Mouse (Mus musculus) forebrain, embryonic 11.5 days (tissue): ENCODE measurements at regions not wholly inside any gene's neighbourhood (a gene's known extent, or its start where the extent isn't known, plus 50 kb on each side); places are given as distances from the start of the nearest gene placed in this dataset.
"Not testable (repeated sequence)": the region's sequence is repeated elsewhere in the genome, so short reads cannot be mapped to it uniquely, and the experiment has no call there.

Experiments used
- ATAC-seq: fragments of 200-750 bp; cut with Nextera tagmentation; replicated peaks from 2 replicates; pipeline ENCODE4 v1.8.0; 2017; ENCODE audit warnings: moderate TSS enrichment; ENCODE audit not compliant: low FRiP score
- DNase-seq: peaks from one replicate; pipeline ENCODE4 v3.0.0-alpha.2; 2017; ENCODE audit warnings: low spot score
- H3K27ac ChIP-seq: fragments of 300-500 bp; sonication (generic); 2 replicates; pipeline ENCODE4 v1.5.1; 2014; ENCODE audit warnings: low read depth, low read length
- H3K27me3 ChIP-seq: fragments of 300-500 bp; sonication (generic); 2 replicates; pipeline ENCODE4 v1.6.1; 2014; ENCODE audit warnings: mild to moderate bottlenecking, low read length, mixed read lengths; ENCODE audit not compliant: control insufficient read depth, insufficient read depth
- H3K36me3 ChIP-seq: fragments of 300-500 bp; sonication (generic); 2 replicates; pipeline ENCODE4 v1.6.1; 2014; ENCODE audit warnings: mild to moderate bottlenecking, low read length, moderate library complexity, mixed read lengths; ENCODE audit not compliant: control insufficient read depth, insufficient read depth
- H3K4me1 ChIP-seq: fragments of 300-500 bp; sonication (generic); replicated peaks from 2 replicates; pipeline ENCODE4 v1.6.1; 2014; ENCODE audit warnings: low read length, mixed read lengths; ENCODE audit not compliant: control insufficient read depth, insufficient read depth
- H3K4me2 ChIP-seq: fragments of 300-500 bp; sonication (generic); 2 replicates; pipeline ENCODE4 v1.6.1; 2014; ENCODE audit warnings: low read depth, mild to moderate bottlenecking, low read length, moderate library complexity, mixed read lengths; ENCODE audit not compliant: severe bottlenecking
- H3K4me3 ChIP-seq: fragments of 300-500 bp; sonication (generic); 2 replicates; pipeline ENCODE4 v1.5.1; 2014; ENCODE audit warnings: low read depth, low read length
- H3K9ac ChIP-seq: fragments of 300-500 bp; sonication (generic); 2 replicates; pipeline ENCODE4 v1.6.1; 2014; ENCODE audit warnings: low read length
- H3K9me3 ChIP-seq: fragments of 300-500 bp; sonication (generic); 2 replicates; pipeline ENCODE4 v1.6.1; 2016; ENCODE audit warnings: low read length, mixed read lengths; ENCODE audit not compliant: control insufficient read depth
- WGBS: fragments of 180-500 bp; shearing (Covaris S2); extraction: QIAGEN DNeasy Blood & Tissue Kit; methylation state at CpG from one replicate; pipeline ENCODE4 v1.1.7; 2014; 5-methylcytosine and 5-hydroxymethylcytosine counted together

GRCm38 (mm10) chr17:9223097-9223496, 198.8 kb upstream of the Gm17728 start:
- H3K4me2 ChIP-seq = no peak overlapping the region
- H3K9ac ChIP-seq = no peak overlapping the region
- no peak overlapping the region for H3K27ac ChIP-seq
- no peaks in the 10 kb centered on the region for H3K9me3 ChIP-seq
- WGBS = 91% methylated on average over 4 of the region's 4 CpGs
- no peak overlapping the region for H3K4me3 ChIP-seq
- H3K4me1 ChIP-seq = no peaks in the 10 kb centered on the region
- H3K27me3 ChIP-seq = no peaks in the 10 kb centered on the region
- ATAC-seq = no peak
- DNase-seq = no peak
- H3K36me3 ChIP-seq = no peaks in the 10 kb centered on the region

DNA sequence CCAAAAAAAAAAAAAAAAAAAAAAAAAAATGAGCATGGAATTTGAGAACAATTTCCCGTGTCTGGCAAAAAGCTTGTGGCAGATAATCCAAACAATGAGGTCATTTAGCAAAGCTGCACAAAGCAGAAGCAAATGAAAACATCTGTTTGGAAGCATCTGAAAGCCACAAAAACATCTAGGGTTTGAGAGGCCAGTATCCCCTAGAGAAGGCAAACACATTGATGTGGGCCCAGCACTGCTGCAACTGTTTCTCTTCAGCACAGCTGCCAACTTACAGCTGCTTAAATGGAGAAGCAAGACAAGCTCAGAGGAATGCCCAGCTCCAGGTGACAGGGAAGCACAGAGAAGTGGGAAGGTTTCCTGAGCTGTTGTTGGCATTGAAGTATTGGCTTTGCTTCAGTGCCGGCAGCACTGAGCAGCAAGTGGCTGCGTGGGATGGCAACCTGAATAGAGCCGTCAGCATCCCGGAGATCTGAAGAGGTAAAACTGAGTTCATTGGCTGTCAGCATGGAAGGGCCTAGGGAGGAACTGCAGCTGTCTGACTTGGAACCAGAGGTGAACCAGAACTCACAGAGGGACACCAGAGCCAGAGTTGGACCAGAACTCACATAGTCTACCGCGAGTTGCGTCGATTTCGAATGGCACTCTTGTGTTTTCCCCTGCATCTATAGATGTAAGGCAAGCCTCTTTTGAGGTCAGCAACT, 193.8 kb upstream of the Gm17728 start:
- H3K9me3 ChIP-seq = no peaks in the 10 kb centered on the region
- DNase-seq (no peak), ATAC-seq (no peak)
- no peaks in the 10 kb centered on the region for H3K4me1 ChIP-seq
- 70% methylated on average over 10 of the region's 10 CpGs for WGBS
- no peak overlapping the region for H3K27ac ChIP-seq
- no peak overlapping the region for H3K9ac ChIP-seq
- H3K4me3 ChIP-seq = no peak overlapping the region
- H3K36me3 ChIP-seq = no peaks in the 10 kb centered on the region
- no peak overlapping the region for H3K4me2 ChIP-seq
- H3K27me3 ChIP-seq = no peaks in the 10 kb centered on the region

- Histone ChIP-seq H3K27me3 (no peaks in the 10 kb centered on the region), H3K4me3 (no peak overlapping the region), H3K27ac (no peak overlapping the region), H3K4me2 (no peak overlapping the region), H3K4me1 (no peaks in the 10 kb centered on the region), H3K9ac (no peak overlapping the region), H3K9me3 (no peaks in the 10 kb centered on the region), H3K36me3 (no peaks in the 10 kb centered on the region)
- WGBS = 78% methylated on average over 6 of the region's 6 CpGs
- ATAC-seq (no peak), DNase-seq (no peak)
These were observed 186.7 kb upstream of the Gm17728 start for GRCm38 (mm10) chr17:9235141-9235571.

- no peak for DNase-seq
- H3K36me3 ChIP-seq = no peaks in the 10 kb centered on the region
- no peak for ATAC-seq
- H3K4me1 ChIP-seq = no peaks in the 10 kb centered on the region
- no peak overlapping the region for H3K4me3 ChIP-seq
- no peak overlapping the region for H3K27ac ChIP-seq
- H3K9me3 ChIP-seq = no peaks in the 10 kb centered on the region
- no peaks in the 10 kb centered on the region for H3K27me3 ChIP-seq
- H3K4me2 ChIP-seq = no peak overlapping the region
- 74% methylated on average over 5 of the region's 5 CpGs for WGBS
- no peak overlapping the region for H3K9ac ChIP-seq
These were observed 163.2 kb upstream of the Gm17728 start for GRCm38 (mm10) chr17:9258646-9259170.

- Histone ChIP-seq H3K36me3 (no peaks in the 10 kb centered on the region), H3K27ac (no peak overlapping the region), H3K9ac (no peak overlapping the region), H3K4me3 (no peak overlapping the region), H3K27me3 (no peaks in the 10 kb centered on the region), H3K4me2 (no peak overlapping the region), H3K9me3 (no peaks in the 10 kb centered on the region), H3K4me1 (no peaks in the 10 kb centered on the region)
- DNase-seq (no peak), ATAC-seq (no peak)
- 73% methylated on average over 3 of the region's 3 CpGs for WGBS
These were observed 153.1 kb upstream of the Gm17728 start for GRCm38 (mm10) chr17:9268776-9269175.

DNA sequence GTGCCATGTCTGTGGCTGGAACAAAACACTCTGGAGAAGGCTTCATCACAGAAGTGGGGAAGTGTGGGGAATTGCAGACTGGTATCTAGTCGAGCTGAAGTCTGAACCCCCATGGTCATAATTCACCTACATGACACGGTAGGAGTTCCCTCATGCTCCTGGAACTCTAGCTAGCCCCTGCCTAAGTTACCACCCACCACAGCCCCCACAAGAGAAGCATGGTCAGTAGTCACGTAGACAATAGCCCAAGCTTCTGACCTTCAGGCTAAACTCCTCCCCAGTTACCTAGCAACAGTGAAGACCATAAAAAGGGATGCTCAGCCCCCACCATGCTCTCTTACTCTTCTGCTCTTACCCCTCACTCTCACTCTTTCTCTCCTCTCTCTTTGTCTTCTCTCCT, 143.8 kb upstream of the Gm17728 start:
- not testable (repeated sequence) for ATAC-seq, H3K27me3 ChIP-seq, DNase-seq, H3K4me3 ChIP-seq, H3K9me3 ChIP-seq, H3K4me2 ChIP-seq, H3K9ac ChIP-seq, H3K4me1 ChIP-seq, H3K27ac ChIP-seq, H3K36me3 ChIP-seq
- WGBS = 53% methylated on average over 3 of the region's 3 CpGs

DNA sequence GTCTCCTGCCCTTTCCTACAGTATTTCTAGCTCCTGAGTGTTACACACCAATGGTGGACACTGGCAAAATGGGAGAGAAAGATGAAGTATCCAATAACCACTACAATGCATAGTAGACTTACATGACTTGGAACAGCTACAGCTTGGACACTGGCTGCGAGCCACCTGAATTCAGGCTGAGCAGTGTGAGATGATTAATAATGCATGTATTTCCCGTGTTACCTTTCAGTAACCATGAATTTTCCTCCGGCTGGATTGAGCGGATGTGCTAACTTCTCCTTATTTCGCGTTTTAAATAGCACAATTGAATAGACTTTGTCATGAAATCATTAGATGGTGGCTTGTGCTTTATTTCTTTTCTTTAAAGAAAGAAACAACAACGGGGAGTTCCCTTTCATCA, 142.4 kb upstream of the Gm17728 start:
- Histone ChIP-seq H3K9me3 (no peaks in the 10 kb centered on the region), H3K4me3 (no peak overlapping the region), H3K36me3 (no peaks in the 10 kb centered on the region), H3K4me1 (no peaks in the 10 kb centered on the region), H3K9ac (no peak overlapping the region), H3K27me3 (no peaks in the 10 kb centered on the region), H3K27ac (no peak overlapping the region), H3K4me2 (no peak overlapping the region)
- DNase-seq = no peak
- 76% methylated on average over 7 of the region's 7 CpGs for WGBS
- ATAC-seq = no peak

- H3K36me3 ChIP-seq = no peaks in the 10 kb centered on the region
- H3K9ac ChIP-seq = no peak overlapping the region
- no peaks in the 10 kb centered on the region for H3K9me3 ChIP-seq
- no peak overlapping the region for H3K27ac ChIP-seq
- 87% methylated on average over 5 of the region's 5 CpGs for WGBS
- no peaks in the 10 kb centered on the region for H3K4me1 ChIP-seq
- no peak overlapping the region for H3K4me3 ChIP-seq
- no peak for ATAC-seq
- H3K27me3 ChIP-seq = no peaks in the 10 kb centered on the region
- no peak overlapping the region for H3K4me2 ChIP-seq
- DNase-seq = no peak
These were observed 140.0 kb upstream of the Gm17728 start for GRCm38 (mm10) chr17:9281891-9282290.
